In genomic region chr14:34327618-34328017, GRCm38 (mm10) we compare ENCODE assay signal across 23 mouse cellular contexts. TPM values are rescaled to one million over a fixed set of nuclear protein-coding genes. Genes with fewer than 3 reads are reported as not detected.
"Had no signal": no experiment of that assay in that cellular context is flagged by ENCODE, and none has a peak within 500 bp of the region (broad histone marks: within the 10 kb centered on the region; RNA-seq: fewer than 3 reads in every experiment).

No protein-coding gene starts in this region.

- H3K4me3 ChIP-seq: megakaryocyte, embryonic 14.5 days; midbrain, embryonic 10.5 days; midbrain, embryonic 12.5 days; myocyte; neural tube, embryonic 13.5 days; neural tube, embryonic 15.5 days had no signal

- H3K9me3 ChIP-seq: megakaryocyte, embryonic 14.5 days; midbrain, embryonic 10.5 days; midbrain, embryonic 12.5 days; neural tube, embryonic 13.5 days; neural tube, embryonic 15.5 days had no signal

- DNase-seq: lung, adult 18-20 months; lung, embryonic 14.5 days; lung, postnatal 10 days; lung, postnatal 4 days; midbrain, embryonic 14.5 days; right cerebral cortex, postnatal 25 days; right cerebral cortex, postnatal 4 days; spleen, adult 18-20 months; thymus, adult 18-20 months; thymus, postnatal 14 days; thymus, postnatal 36 days had no signal

- H3K4me2 ChIP-seq: lung, embryonic 14.5 days; midbrain, embryonic 12.5 days; neural tube, embryonic 13.5 days; neural tube, embryonic 15.5 days had no signal

- H3K27ac ChIP-seq: liver, embryonic 14.5 days; midbrain, embryonic 10.5 days; midbrain, embryonic 12.5 days; neural tube, embryonic 13.5 days; neural tube, embryonic 15.5 days had no signal

- H3K4me1 ChIP-seq: midbrain, embryonic 10.5 days; midbrain, embryonic 12.5 days; neural tube, embryonic 13.5 days; neural tube, embryonic 15.5 days had no signal

- ATAC-seq: midbrain, embryonic 16.5 days had no signal

- H3K9ac ChIP-seq: liver, embryonic 14.5 days; lung, embryonic 14.5 days; midbrain, embryonic 12.5 days; neural tube, embryonic 13.5 days; neural tube, embryonic 15.5 days had no signal

- H3K27me3 ChIP-seq: megakaryocyte, embryonic 14.5 days; midbrain, embryonic 12.5 days; neural tube, embryonic 13.5 days; neural tube, embryonic 15.5 days had no signal

RNA-seq across cellular contexts. Expression of gene Fam25c, which starts 27.6 kb away (rescaled TPM):
- polyA plus RNA-seq: lung, embryonic 14.5 days; lung, embryonic 16.5 days; midbrain, embryonic 10.5 days; midbrain, embryonic 12.5 days; midbrain, embryonic 14.5 days; midbrain, embryonic 16.5 days; myocyte; neural tube, embryonic 11.5 days; neural tube, embryonic 13.5 days; neural tube, embryonic 15.5 days; small intestine, adult 2 months; stomach, embryonic 14.5 days had no signal
